Mouse (Mus musculus): ENCODE data around the gene Mboat7.

Mboat7 gene

GRCm38 (mm10) chr7:3692382-3692986, 839 bp downstream of the Mboat7 start, which contains the start of gene Tsen34:
Gene Tsen34 (plus strand): TSS chr7:3692863.
- no peak for DNase-seq

GRCm38 (mm10) chr7:3691919-3692318, 1.4 kb downstream of the Mboat7 start:
- no peak for DNase-seq

GRCm38 (mm10) chr7:3685400-3686187, 7.7 kb downstream of the Mboat7 start:
- no peak for DNase-seq

- no peak for DNase-seq
Measured at GRCm38 (mm10) chr7:3684698-3685097, 8.6 kb downstream of the Mboat7 start.

GRCm38 (mm10) chr7:3683908-3684550, 9.3 kb downstream of the Mboat7 start:
- DNase-seq = no peak

GRCm38 (mm10) chr7:3677342-3677741, 16.0 kb downstream of the Mboat7 start, which contains the start of gene Tmc4:
Gene Tmc4 (minus strand): TSS chr7:3677553.
- peak; percentile 75 for DNase-seq

GRCm38 (mm10) chr7:3676371-3676770, 17.0 kb downstream of the Mboat7 start:
- no peak for DNase-seq

GRCm38 (mm10) chr7:3675228-3675548, 18.1 kb downstream of the Mboat7 start:
- DNase-seq = no peak

- DNase-seq = peak; percentile 67
Measured at GRCm38 (mm10) chr7:3674507-3675227, 18.7 kb downstream of the Mboat7 start.

- no peak for DNase-seq
Measured at GRCm38 (mm10) chr7:3666921-3667391, 26.4 kb downstream of the Mboat7 start.

GRCm38 (mm10) chr7:3665215-3666114, 27.9 kb downstream of the Mboat7 start, which contains the start of gene Leng1:
Gene Leng1 (minus strand): TSS chr7:3665840.
- peak; percentile 98 for DNase-seq

GRCm38 (mm10) chr7:3664524-3665214, 28.7 kb downstream of the Mboat7 start:
- DNase-seq = peak; percentile 64

GRCm38 (mm10) chr7:3658578-3658977, 34.7 kb downstream of the Mboat7 start:
- DNase-seq = no peak

- DNase-seq = no peak
Measured at GRCm38 (mm10) chr7:3656966-3657365, 36.4 kb downstream of the Mboat7 start.

- DNase-seq = no peak
Measured at GRCm38 (mm10) chr7:3646641-3647040, 46.7 kb downstream of the Mboat7 start.

GRCm38 (mm10) chr7:3646188-3646587, 47.1 kb downstream of the Mboat7 start:
- DNase-seq = no peak

- no peak for DNase-seq
Measured at GRCm38 (mm10) chr7:3645488-3646025, 47.8 kb downstream of the Mboat7 start.

GRCm38 (mm10) chr7:3644672-3645487, 48.4 kb downstream of the Mboat7 start, which contains the start of gene Cnot3:
Gene Cnot3 (plus strand): TSS chr7:3645268.
- DNase-seq = peak; percentile 100

- DNase-seq = no peak
Measured at GRCm38 (mm10) chr7:3644348-3644671, 49.0 kb downstream of the Mboat7 start.

- DNase-seq = no peak
Measured at GRCm38 (mm10) chr7:3643843-3644242, 49.5 kb downstream of the Mboat7 start.

Measured in kidney, adult 11 months (tissue).